Mouse (Mus musculus): Measurements from ENCODE around the gene Ankrd24. TPM values are rescaled to one million over a fixed set of nuclear protein-coding genes. Genes with fewer than 3 reads are reported as not detected.

The Ankrd24 gene
- polyA plus RNA-seq (2016; fragmentation: Nextera tagmentation; extraction: Ambion mirVana), result 9.6 and 12.8 TPM in 2 replicates

- H3K36me3 ChIP-seq, result peaks cover 31% of the 10 kb centered on the region
- H3K27me3 ChIP-seq (ENCODE audit: insufficient read depth, poor library complexity, severe bottlenecking), result no peaks in the 10 kb centered on the region
- H3K27ac ChIP-seq, result peak within 1 kb of the TSS; percentile 95
- peak within 1 kb of the TSS; percentile 77 for H3K4me3 ChIP-seq
- WGBS, result 71% methylated on average over 16 of the region's 16 CpGs
- no peaks in the 10 kb centered on the region for H3K9me3 ChIP-seq
- no peak for DNase-seq (ENCODE audit: low spot score)
- H3K4me1 ChIP-seq, result peaks cover 38% of the 10 kb centered on the region
Observed at GRCm38 (mm10) chr10:81628390-81628789, at the start of gene Ankrd24. TSS of gene Ankrd24 (plus strand) at chr10:81628540.

- WGBS, result 57% methylated on average over 4 of the region's 4 CpGs
- peaks cover 79% of the 10 kb centered on the region for H3K27me3 ChIP-seq (ENCODE audit: insufficient read depth, poor library complexity, severe bottlenecking)
- H3K9me3 ChIP-seq, result no peaks in the 10 kb centered on the region
- peak overlapping the region; percentile 42; the same call in 1 of the 2 replicates for H3K27ac ChIP-seq
- DNase-seq (ENCODE audit: low spot score), result no peak
- H3K4me1 ChIP-seq, result peaks cover 36% of the 10 kb centered on the region
- H3K36me3 ChIP-seq, result peaks cover 27% of the 10 kb centered on the region
- H3K4me3 ChIP-seq, result 0 out of 2 replicates have a peak overlapping the region, but pooled peaks have one; percentile 9
Observed at GRCm38 (mm10) chr10:81579967-81580366, 48.4 kb upstream of the Ankrd24 start.

- Histone ChIP-seq H3K36me3 (peaks cover 33% of the 10 kb centered on the region), H3K27ac (peak overlapping the region; percentile 42; the same call in 1 of the 2 replicates), H3K9me3 (no peaks in the 10 kb centered on the region), H3K27me3 (ENCODE audit: insufficient read depth, poor library complexity, severe bottlenecking) (peaks cover 77% of the 10 kb centered on the region), H3K4me1 (peaks cover 31% of the 10 kb centered on the region), H3K4me3 (0 out of 2 replicates have a peak overlapping the region, but pooled peaks have one; percentile 9)
- WGBS, result 48% methylated on average over 25 of the region's 25 CpGs
- no peak for DNase-seq (ENCODE audit: low spot score)
Observed at GRCm38 (mm10) chr10:81580441-81581070, 47.8 kb upstream of the Ankrd24 start.

GRCm38 (mm10) chr10:81583347-81583746, 45.0 kb upstream of the Ankrd24 start:
- Histone ChIP-seq H3K27me3 (ENCODE audit: insufficient read depth, poor library complexity, severe bottlenecking) (peaks cover 84% of the 10 kb centered on the region), H3K4me1 (peaks cover 15% of the 10 kb centered on the region), H3K9me3 (no peaks in the 10 kb centered on the region), H3K27ac (no peak overlapping the region), H3K36me3 (peaks cover 48% of the 10 kb centered on the region), H3K4me3 (no peak overlapping the region)
- WGBS, result 52% methylated on average over 6 of the region's 6 CpGs
- no peak for DNase-seq (ENCODE audit: low spot score)

- Histone ChIP-seq H3K9me3 (no peaks in the 10 kb centered on the region), H3K36me3 (peaks cover 63% of the 10 kb centered on the region), H3K4me3 (no peak overlapping the region), H3K4me1 (no peaks in the 10 kb centered on the region), H3K27ac (no peak overlapping the region), H3K27me3 (ENCODE audit: insufficient read depth, poor library complexity, severe bottlenecking) (peaks cover 91% of the 10 kb centered on the region)
- 62% methylated on average over 7 of the region's 7 CpGs for WGBS
- no peak for DNase-seq (ENCODE audit: low spot score)
Observed at GRCm38 (mm10) chr10:81588739-81589138, 39.6 kb upstream of the Ankrd24 start.

GRCm38 (mm10) chr10:81591846-81592245, 36.5 kb upstream of the Ankrd24 start:
- no peak for DNase-seq (ENCODE audit: low spot score)
- WGBS, result 49% methylated on average over 9 of the region's 9 CpGs
- H3K9me3 ChIP-seq, result no peaks in the 10 kb centered on the region
- H3K36me3 ChIP-seq, result peaks cover 37% of the 10 kb centered on the region
- H3K4me3 ChIP-seq, result no peak overlapping the region
- peaks cover 20% of the 10 kb centered on the region for H3K4me1 ChIP-seq
- H3K27ac ChIP-seq, result no peak overlapping the region
- H3K27me3 ChIP-seq (ENCODE audit: insufficient read depth, poor library complexity, severe bottlenecking), result peaks cover 93% of the 10 kb centered on the region

GRCm38 (mm10) chr10:81592631-81593030, 35.7 kb upstream of the Ankrd24 start:
- Histone ChIP-seq H3K27me3 (ENCODE audit: insufficient read depth, poor library complexity, severe bottlenecking) (peaks cover 90% of the 10 kb centered on the region), H3K4me1 (peaks cover 28% of the 10 kb centered on the region), H3K9me3 (no peaks in the 10 kb centered on the region), H3K36me3 (peaks cover 29% of the 10 kb centered on the region), H3K4me3 (no peak overlapping the region), H3K27ac (no peak overlapping the region)
- WGBS, result 80% methylated on average over 7 of the region's 7 CpGs
- DNase-seq (ENCODE audit: low spot score), result no peak

- Histone ChIP-seq H3K36me3 (peaks cover 23% of the 10 kb centered on the region), H3K27me3 (ENCODE audit: insufficient read depth, poor library complexity, severe bottlenecking) (peaks cover 88% of the 10 kb centered on the region), H3K4me3 (no peak overlapping the region), H3K9me3 (no peaks in the 10 kb centered on the region), H3K27ac (no peak overlapping the region), H3K4me1 (peaks cover 34% of the 10 kb centered on the region)
- DNase-seq (ENCODE audit: low spot score), result no peak
- WGBS, result 72% methylated on average over 4 of the region's 4 CpGs
Observed at GRCm38 (mm10) chr10:81593223-81593622, 35.1 kb upstream of the Ankrd24 start.

- Histone ChIP-seq H3K9me3 (no peaks in the 10 kb centered on the region), H3K27me3 (ENCODE audit: insufficient read depth, poor library complexity, severe bottlenecking) (peaks cover 82% of the 10 kb centered on the region), H3K4me3 (no peak overlapping the region), H3K36me3 (peaks cover 16% of the 10 kb centered on the region; the same call in 1 of the 2 replicates), H3K4me1 (peaks cover 38% of the 10 kb centered on the region), H3K27ac (no peak overlapping the region)
- 68% methylated on average over 18 of the region's 18 CpGs for WGBS
- no peak for DNase-seq (ENCODE audit: low spot score)
Observed at GRCm38 (mm10) chr10:81593935-81594334, 34.4 kb upstream of the Ankrd24 start.

GRCm38 (mm10) chr10:81595599-81595998, 32.7 kb upstream of the Ankrd24 start:
- Histone ChIP-seq H3K9me3 (no peaks in the 10 kb centered on the region), H3K4me3 (no peak overlapping the region), H3K27ac (0 out of 2 replicates have a peak overlapping the region, but pooled peaks have one; percentile 62), H3K36me3 (0 out of 2 replicates have a peak, but pooled peaks cover 2% of the 10 kb centered on the region), H3K4me1 (peaks cover 49% of the 10 kb centered on the region), H3K27me3 (ENCODE audit: insufficient read depth, poor library complexity, severe bottlenecking) (peaks cover 65% of the 10 kb centered on the region)
- no peak for DNase-seq (ENCODE audit: low spot score)
- WGBS, result 40% methylated on average over 5 of the region's 5 CpGs

- WGBS, result 5% methylated on average over 10 of the region's 10 CpGs
- Histone ChIP-seq H3K27ac (peak overlapping the region; percentile 86), H3K9me3 (no peaks in the 10 kb centered on the region), H3K4me3 (peak overlapping the region; percentile 52), H3K27me3 (ENCODE audit: insufficient read depth, poor library complexity, severe bottlenecking) (peaks cover 55% of the 10 kb centered on the region), H3K4me1 (peaks cover 59% of the 10 kb centered on the region), H3K36me3 (no peaks in the 10 kb centered on the region)
- DNase-seq (ENCODE audit: low spot score), result no peak
Observed at GRCm38 (mm10) chr10:81596611-81597010, 31.7 kb upstream of the Ankrd24 start.

- WGBS, result 7% methylated on average over 10 of the region's 12 CpGs
- Histone ChIP-seq H3K4me1 (peaks cover 62% of the 10 kb centered on the region), H3K9me3 (no peaks in the 10 kb centered on the region), H3K27me3 (ENCODE audit: insufficient read depth, poor library complexity, severe bottlenecking) (peaks cover 48% of the 10 kb centered on the region), H3K27ac (peak overlapping the region; percentile 86), H3K4me3 (peak overlapping the region; percentile 52), H3K36me3 (no peaks in the 10 kb centered on the region)
- peak; percentile 87 for DNase-seq (ENCODE audit: low spot score)
Observed at GRCm38 (mm10) chr10:81597137-81597950, 31.0 kb upstream of the Ankrd24 start.

GRCm38 (mm10) chr10:81598342-81598741, 30.0 kb upstream of the Ankrd24 start:
- no peaks in the 10 kb centered on the region for H3K9me3 ChIP-seq
- H3K27ac ChIP-seq, result no peak overlapping the region
- H3K36me3 ChIP-seq, result no peaks in the 10 kb centered on the region
- peaks cover 62% of the 10 kb centered on the region for H3K4me1 ChIP-seq
- H3K27me3 ChIP-seq (ENCODE audit: insufficient read depth, poor library complexity, severe bottlenecking), result peaks cover 38% of the 10 kb centered on the region
- no peak overlapping the region for H3K4me3 ChIP-seq
- WGBS, result 51% methylated on average over 3 of the region's 3 CpGs
- DNase-seq (ENCODE audit: low spot score), result no peak

Data from heart, embryonic 10.5 days (tissue).